Mouse (Mus musculus): ENCODE data around the gene Blvra. TPM values are rescaled to one million over a fixed set of nuclear protein-coding genes. Genes with fewer than 3 reads are reported as not detected.
"Not testable (repeated sequence)": the region's sequence is repeated elsewhere in the genome, so short reads cannot be mapped to it uniquely, and the experiment has no call there.

The Blvra gene
- polyA plus RNA-seq, 1 experiment from 2014 or later: 44.3 TPM

GRCm38 (mm10) chr2:127086235-127086634, 15.8 kb downstream of the Blvra start:
- 89% methylated on average over 5 of the region's 5 CpGs for WGBS
- no peak overlapping the region for H3K9ac ChIP-seq
- no peak for ATAC-seq (ENCODE audit: low FRiP score, low read depth)
- no peaks in the 10 kb centered on the region for H3K27me3 ChIP-seq
- H3K27ac ChIP-seq: no peak overlapping the region
- H3K4me1 ChIP-seq: no peaks in the 10 kb centered on the region
- no peak overlapping the region for H3K4me3 ChIP-seq
- H3K4me2 ChIP-seq (replicated peaks): no peak overlapping the region
- no peaks in the 10 kb centered on the region for H3K9me3 ChIP-seq
- peaks cover 15% of the 10 kb centered on the region for H3K36me3 ChIP-seq

GRCm38 (mm10) chr2:127090151-127090550, 19.7 kb downstream of the Blvra start:
- H3K4me3 ChIP-seq: not testable (repeated sequence)

GRCm38 (mm10) chr2:127092000-127092399, 21.5 kb downstream of the Blvra start:
- Histone ChIP-seq H3K27ac (no peak overlapping the region), H3K9me3 (no peaks in the 10 kb centered on the region), H3K27me3 (no peaks in the 10 kb centered on the region), H3K4me2 (replicated peaks) (no peak overlapping the region), H3K9ac (no peak overlapping the region), H3K4me1 (no peaks in the 10 kb centered on the region), H3K4me3 (no peak overlapping the region), H3K36me3 (peaks cover 6% of the 10 kb centered on the region)
- WGBS: 73% methylated on average over 8 of the region's 8 CpGs
- ATAC-seq (ENCODE audit: low FRiP score, low read depth): no peak

More at GRCm38 (mm10) chr2:127090151-127090550, 19.7 kb downstream of the Blvra start:
- not testable (repeated sequence) for H3K9me3 ChIP-seq; ATAC-seq (ENCODE audit: low FRiP score, low read depth); H3K4me2 ChIP-seq (replicated peaks); H3K4me1 ChIP-seq; H3K27me3 ChIP-seq; H3K27ac ChIP-seq; H3K9ac ChIP-seq
- H3K36me3 ChIP-seq: peaks cover 16% of the 10 kb centered on the region

GRCm38 (mm10) chr2:127108986-127109385, 38.5 kb downstream of the Blvra start:
- no peak overlapping the region for H3K27ac ChIP-seq
- H3K36me3 ChIP-seq: peaks cover 94% of the 10 kb centered on the region
- 91% methylated on average over 4 of the region's 4 CpGs for WGBS
- H3K27me3 ChIP-seq: no peaks in the 10 kb centered on the region
- H3K9ac ChIP-seq: no peak overlapping the region
- ATAC-seq (ENCODE audit: low FRiP score, low read depth): no peak
- H3K4me3 ChIP-seq: no peak overlapping the region
- H3K9me3 ChIP-seq: no peaks in the 10 kb centered on the region
- H3K4me1 ChIP-seq: no peaks in the 10 kb centered on the region
- H3K4me2 ChIP-seq (replicated peaks): no peak overlapping the region

DNA sequence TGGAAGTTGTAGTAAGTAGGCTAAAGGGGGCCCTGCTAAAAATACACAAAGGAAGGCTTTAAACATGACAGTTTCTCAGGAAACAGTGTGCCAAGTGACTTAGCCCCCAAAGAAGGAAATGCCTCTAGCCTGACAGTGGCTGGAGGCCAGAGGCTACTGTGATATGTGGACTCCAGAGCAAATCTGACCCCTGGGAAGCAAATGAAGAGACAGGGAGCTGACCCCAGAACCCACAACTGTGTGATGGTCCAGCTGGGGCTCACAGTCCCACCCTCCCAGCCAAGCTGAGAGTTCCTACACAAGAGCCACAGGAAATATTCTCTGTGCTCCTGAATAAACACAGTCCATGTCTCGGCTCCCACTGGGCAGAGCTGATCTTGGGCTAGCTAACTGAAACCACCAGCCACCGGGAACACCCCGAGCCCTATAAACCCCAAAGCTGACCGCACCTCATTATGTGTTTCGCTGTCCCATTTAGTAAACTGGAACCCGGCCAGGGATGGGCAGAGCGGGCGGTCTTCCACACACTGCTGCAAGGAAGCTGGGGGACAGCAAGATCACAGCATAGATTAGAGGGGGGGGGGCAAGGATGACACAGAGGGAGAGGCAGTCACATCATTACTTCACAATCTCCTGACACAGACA, 51.2 kb downstream of the Blvra start:
- peaks cover 93% of the 10 kb centered on the region for H3K36me3 ChIP-seq
- no peaks in the 10 kb centered on the region for H3K27me3 ChIP-seq
- no peaks in the 10 kb centered on the region for H3K9me3 ChIP-seq
- no peak overlapping the region for H3K9ac ChIP-seq
- no peaks in the 10 kb centered on the region for H3K4me1 ChIP-seq
- 86% methylated on average over 8 of the region's 8 CpGs for WGBS
- H3K4me3 ChIP-seq: no peak overlapping the region
- no peak for ATAC-seq (ENCODE audit: low FRiP score, low read depth)
- H3K27ac ChIP-seq: no peak overlapping the region
- H3K4me2 ChIP-seq (replicated peaks): no peak overlapping the region

DNA sequence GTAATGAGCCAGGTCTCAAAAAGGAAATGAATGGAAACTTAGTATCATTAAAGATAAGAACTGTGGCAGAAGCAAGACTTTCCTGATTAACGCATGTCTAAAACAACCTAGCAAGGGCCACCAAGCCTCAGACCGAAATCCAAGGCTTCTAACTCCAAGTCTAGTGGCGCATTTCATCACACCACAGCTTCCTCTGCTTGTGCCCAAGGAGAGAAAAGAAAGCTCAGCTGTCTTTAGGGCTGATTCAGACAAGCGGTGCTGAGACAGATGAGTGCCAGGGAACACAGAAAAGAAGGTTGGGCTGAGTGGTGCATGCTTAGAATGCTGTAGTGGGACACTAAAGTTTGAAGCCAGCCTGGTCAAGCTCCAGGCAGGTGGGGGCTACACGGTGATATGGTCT, 58.5 kb downstream of the Blvra start:
- no peak for ATAC-seq (ENCODE audit: low FRiP score, low read depth)
- H3K4me3 ChIP-seq: no peak overlapping the region
- H3K27me3 ChIP-seq: no peaks in the 10 kb centered on the region
- peaks cover 17% of the 10 kb centered on the region for H3K4me1 ChIP-seq
- no peaks in the 10 kb centered on the region for H3K9me3 ChIP-seq
- no peak overlapping the region for H3K9ac ChIP-seq
- H3K4me2 ChIP-seq (replicated peaks): no peak overlapping the region
- H3K27ac ChIP-seq: no peak overlapping the region
- peaks cover 39% of the 10 kb centered on the region for H3K36me3 ChIP-seq
- WGBS: 94% methylated on average over 5 of the region's 5 CpGs

DNA sequence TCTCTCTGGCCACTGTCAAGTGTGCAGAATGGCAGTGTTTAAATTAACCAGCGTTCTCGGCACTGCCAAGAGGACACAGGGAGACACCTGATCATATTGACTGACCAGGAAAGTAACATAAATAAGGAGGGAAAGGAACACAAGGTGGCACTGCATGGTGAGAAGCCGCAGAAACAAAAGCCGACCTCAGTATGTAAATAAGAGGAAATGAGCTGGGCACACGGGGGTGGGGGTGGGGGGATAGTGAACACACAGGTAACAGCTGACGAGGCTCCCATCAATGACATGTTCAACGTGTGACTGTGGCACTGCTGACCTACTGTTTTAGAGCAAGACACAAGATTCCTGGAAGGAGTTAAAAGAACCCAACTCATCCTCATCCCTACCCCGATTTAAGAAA, 60.9 kb downstream of the Blvra start:
- Histone ChIP-seq H3K4me3 (no peak overlapping the region), H3K9ac (no peak overlapping the region)

GRCm38 (mm10) chr2:127133621-127134461, 63.4 kb downstream of the Blvra start, which contains the start of gene Ncaph:
TSS of gene Ncaph (minus strand) at chr2:127133954.
- WGBS: 2% methylated on average over 57 of the region's 57 CpGs
- ATAC-seq (ENCODE audit: low FRiP score, low read depth): peak; percentile 93
- Histone ChIP-seq H3K36me3 (no peaks in the 10 kb centered on the region), H3K27ac (peak within 1 kb of the TSS; percentile 76), H3K4me2 (replicated peaks) (peak within 1 kb of the TSS; percentile 76), H3K9me3 (no peaks in the 10 kb centered on the region), H3K4me3 (peak within 1 kb of the TSS; percentile 74), H3K27me3 (no peaks in the 10 kb centered on the region), H3K9ac (peak within 1 kb of the TSS; percentile 68), H3K4me1 (peaks cover 47% of the 10 kb centered on the region)

More for the DNA sequence above, 60.9 kb downstream of the Blvra start:
- Histone ChIP-seq H3K4me1 (peaks cover 26% of the 10 kb centered on the region), H3K36me3 (peaks cover 15% of the 10 kb centered on the region), H3K27ac (no peak overlapping the region), H3K9me3 (no peaks in the 10 kb centered on the region), H3K4me2 (replicated peaks) (peak overlapping the region; percentile 76), H3K27me3 (no peaks in the 10 kb centered on the region)
- WGBS: 75% methylated on average over 8 of the region's 8 CpGs
- no peak for ATAC-seq (ENCODE audit: low FRiP score, low read depth)

- H3K9ac ChIP-seq; H3K4me2 ChIP-seq (replicated peaks); H3K4me3 ChIP-seq; H3K27me3 ChIP-seq; H3K9me3 ChIP-seq; ATAC-seq (ENCODE audit: low FRiP score, low read depth); H3K27ac ChIP-seq: not testable (repeated sequence)
- WGBS: 49% methylated on average over 3 of the region's 3 CpGs
- H3K4me1 ChIP-seq: peaks cover 47% of the 10 kb centered on the region
- peaks cover 11% of the 10 kb centered on the region for H3K36me3 ChIP-seq
These were observed 64.8 kb downstream of the Blvra start for GRCm38 (mm10) chr2:127135255-127135654.

DNA sequence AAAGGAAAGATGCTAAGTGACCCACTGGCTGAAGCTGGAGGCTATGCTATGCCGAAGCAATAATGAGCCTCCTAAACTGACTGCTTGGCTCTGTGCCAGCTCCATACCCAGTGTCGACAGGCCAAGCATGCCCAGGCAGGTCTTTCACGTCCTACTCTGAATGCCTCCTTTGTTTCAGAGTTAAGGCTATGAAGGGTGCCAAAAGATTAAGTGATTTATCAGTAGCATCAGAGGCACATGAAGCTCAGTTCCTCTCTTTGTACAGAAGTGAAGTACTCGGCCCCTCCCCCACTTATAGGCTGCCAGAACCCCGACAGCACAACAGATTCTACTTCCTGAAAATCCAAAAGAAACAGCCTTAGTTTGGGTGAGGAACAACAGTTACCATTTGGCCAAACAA, 66.5 kb downstream of the Blvra start:
- no peak for ATAC-seq (ENCODE audit: low FRiP score, low read depth)
- Histone ChIP-seq H3K9ac (no peak overlapping the region), H3K27ac (peak overlapping the region; percentile 56), H3K4me3 (no peak overlapping the region), H3K4me2 (replicated peaks) (peak overlapping the region; percentile 27; the same call in 1 of the 2 replicates), H3K36me3 (peaks cover 25% of the 10 kb centered on the region), H3K4me1 (peaks cover 46% of the 10 kb centered on the region), H3K9me3 (no peaks in the 10 kb centered on the region), H3K27me3 (no peaks in the 10 kb centered on the region)
- 9% methylated on average over 5 of the region's 5 CpGs for WGBS

DNA sequence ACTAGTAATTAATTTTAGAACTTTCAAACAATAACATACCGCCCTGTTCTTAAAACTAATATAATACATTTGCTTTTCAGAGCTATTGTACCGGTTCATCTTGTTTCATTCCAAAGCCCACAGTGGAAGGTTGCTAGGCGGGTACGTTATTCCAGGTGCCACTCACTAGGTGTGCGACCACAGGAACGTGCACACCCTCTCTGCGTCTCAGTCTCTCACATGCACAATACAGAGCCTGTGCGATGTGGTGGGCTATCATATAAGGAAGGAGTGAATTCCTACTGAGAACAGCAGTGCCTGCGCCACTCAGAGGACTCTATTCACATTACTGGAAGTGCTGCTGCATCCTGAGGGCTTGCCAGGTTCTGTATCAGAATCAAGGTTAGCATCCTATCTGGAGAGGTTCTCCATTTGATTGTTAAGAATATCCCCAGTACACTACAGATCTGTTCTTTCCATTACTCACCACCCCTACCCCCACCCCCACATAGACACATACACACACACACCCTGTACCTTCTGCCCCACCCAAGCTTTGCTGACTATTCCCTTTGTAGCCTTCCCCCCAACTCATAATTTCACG, 67.5 kb downstream of the Blvra start:
- Histone ChIP-seq H3K9ac (no peak overlapping the region), H3K4me2 (replicated peaks) (no peak overlapping the region), H3K4me3 (no peak overlapping the region), H3K36me3 (peaks cover 25% of the 10 kb centered on the region), H3K4me1 (peaks cover 45% of the 10 kb centered on the region), H3K27ac (peak overlapping the region; percentile 58), H3K27me3 (no peaks in the 10 kb centered on the region), H3K9me3 (no peaks in the 10 kb centered on the region)
- no peak for ATAC-seq (ENCODE audit: low FRiP score, low read depth)
- whole genome bisulfite sequencing: 75% methylated on average over 10 of the region's 10 CpGs

- Histone ChIP-seq H3K4me2 (replicated peaks) (no peak overlapping the region), H3K27me3 (no peaks in the 10 kb centered on the region), H3K36me3 (peaks cover 25% of the 10 kb centered on the region), H3K4me3 (no peak overlapping the region), H3K4me1 (peaks cover 44% of the 10 kb centered on the region), H3K9me3 (no peaks in the 10 kb centered on the region), H3K9ac (no peak overlapping the region), H3K27ac (peak overlapping the region; percentile 58)
- ATAC-seq (ENCODE audit: low FRiP score, low read depth): no peak
- WGBS: 53% methylated on average over 4 of the region's 4 CpGs
These were observed 68.0 kb downstream of the Blvra start for GRCm38 (mm10) chr2:127138449-127138848.

All from limb, embryonic 13.5 days (tissue).